Mouse (Mus musculus) liver, embryonic 14.5 days (tissue): ENCODE results near the gene Frmd4a.

Experiments used
- CTCF ChIP-seq: IDR thresholded peaks from 2 replicates; pipeline ENCODE4 v1.5.1; 2016; ENCODE audit warnings: antibody characterized with exemption, low read depth, control low read depth
- EP300 ChIP-seq: IDR thresholded peaks from 2 replicates; pipeline ENCODE4 v1.6.1; 2016; ENCODE audit warnings: antibody characterized with exemption, low read depth

DNA sequence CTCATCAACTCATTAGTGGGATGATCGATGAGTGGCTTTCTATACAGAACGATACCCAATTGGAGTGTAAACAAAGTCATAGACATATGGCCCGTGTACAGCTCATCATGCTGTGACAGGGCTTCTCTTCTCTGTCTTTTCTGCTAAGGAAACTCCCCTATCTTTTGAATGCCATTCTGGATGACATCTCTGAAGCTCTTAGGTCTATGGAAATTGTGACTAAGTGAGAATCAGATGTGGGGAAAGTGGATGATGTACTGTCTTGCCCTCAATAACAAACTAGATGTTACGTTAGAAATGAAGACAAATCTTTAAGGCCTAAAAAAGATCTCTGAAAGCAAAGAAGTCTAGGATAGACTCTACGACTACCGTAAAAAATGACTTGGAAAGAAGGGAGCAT, 362.9 kb downstream of the Frmd4a start:
- TF ChIP-seq EP300 (no peak), CTCF (no peak)
